Mouse (Mus musculus): ENCODE results near the gene Trmt5. TPM values are rescaled to one million over a fixed set of nuclear protein-coding genes. Genes with fewer than 3 reads are reported as not detected.
A peak's percentile ranks its signal among the peaks of the same experiment; 100 is the strongest.

Gene Trmt5
- total RNA-seq, 2 experiments from 2014 or later: 9.6 to 14.0 TPM

DNA sequence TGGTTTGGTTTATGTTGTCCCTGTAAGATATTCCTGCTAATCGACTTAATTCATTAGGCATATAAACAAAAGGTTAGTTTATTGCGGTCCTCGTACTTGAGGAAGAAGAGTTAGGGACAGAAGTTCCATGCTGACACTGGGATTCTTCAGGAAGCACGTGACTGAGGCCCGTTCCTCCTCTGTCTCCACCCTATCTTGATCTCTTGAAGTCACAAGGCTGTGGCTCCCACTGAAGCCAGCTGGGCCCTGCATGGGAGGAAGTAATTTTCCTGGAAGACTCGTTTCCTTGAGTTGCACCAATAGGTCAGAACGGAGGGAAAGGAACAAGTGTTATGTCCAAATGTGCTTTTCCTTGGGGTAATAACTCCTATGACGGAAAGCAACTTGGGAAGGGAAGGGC lies 1.1 kb upstream of the Trmt5 start:
- intact Hi-C loops (cut with DNase I): loop anchor here (2.0 kb wide), 1 partner anchor 165 kb away; the partner anchor contains the start of gene Mnat1

DNA sequence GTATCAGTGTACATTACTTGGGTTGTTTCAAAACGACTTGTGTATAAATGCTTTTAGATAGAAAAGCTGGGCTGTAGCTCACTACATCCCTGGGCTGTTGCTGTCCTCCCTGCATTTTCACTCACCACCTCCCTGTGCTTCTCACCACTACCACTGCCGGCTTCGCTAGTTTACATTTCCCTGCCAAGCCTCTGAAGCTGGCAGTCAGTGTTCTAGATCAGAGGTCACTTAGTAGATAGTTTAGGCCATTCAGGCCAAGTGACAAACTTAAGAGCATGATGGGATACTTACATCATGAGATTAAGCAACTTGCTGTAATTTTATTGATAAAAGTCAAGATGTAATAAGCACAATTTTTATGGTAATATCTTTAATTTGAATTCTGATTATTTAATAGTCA lies 11.6 kb downstream of the Trmt5 start:
- intact Hi-C loops (cut with DNase I): no loop called here
- no peak for DNase-seq (ENCODE audit: low spot score in 2 of 2)

More for the DNA sequence above, 1.1 kb upstream of the Trmt5 start:
- no peak for DNase-seq (ENCODE audit: low spot score in 2 of 2)

GRCm38 (mm10) chr12:73269933-73270332 lies 16.6 kb downstream of the Trmt5 start:
- intact Hi-C loops (cut with DNase I): no loop called here
- DNase-seq (ENCODE audit: low spot score in 2 of 2): no peak

GRCm38 (mm10) chr12:73269531-73269930 lies 17.0 kb downstream of the Trmt5 start:
- DNase-seq (ENCODE audit: low spot score in 2 of 2): no peak
- intact Hi-C loops (cut with DNase I): no loop called here

DNA sequence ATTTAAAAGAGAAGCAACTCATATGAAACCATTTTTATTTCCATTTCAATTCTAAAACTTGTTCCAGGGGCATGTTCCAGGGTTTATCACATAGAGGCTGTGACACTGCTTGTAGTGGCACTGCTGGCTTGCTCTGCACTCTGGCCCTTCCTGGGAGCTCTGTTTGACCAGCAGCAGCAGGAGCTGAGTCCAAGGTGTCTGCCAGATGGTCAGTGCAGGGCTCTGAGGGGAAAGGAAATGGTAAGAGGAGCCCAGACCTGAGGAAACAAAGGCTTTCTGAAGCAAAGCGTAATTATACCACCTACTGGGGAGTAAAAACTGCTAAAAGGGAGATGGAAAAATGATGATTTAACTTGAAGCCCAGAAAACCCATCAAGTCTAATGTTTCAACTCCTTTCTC lies 18.0 kb downstream of the Trmt5 start:
- intact Hi-C loops (cut with DNase I): no loop called here
- DNase-seq (ENCODE audit: low spot score in 2 of 2): no peak

GRCm38 (mm10) chr12:73266597-73266996 lies 19.9 kb downstream of the Trmt5 start:
- DNase-seq (ENCODE audit: low spot score in 2 of 2): no peak
- intact Hi-C loops (cut with DNase I): no loop called here

DNA sequence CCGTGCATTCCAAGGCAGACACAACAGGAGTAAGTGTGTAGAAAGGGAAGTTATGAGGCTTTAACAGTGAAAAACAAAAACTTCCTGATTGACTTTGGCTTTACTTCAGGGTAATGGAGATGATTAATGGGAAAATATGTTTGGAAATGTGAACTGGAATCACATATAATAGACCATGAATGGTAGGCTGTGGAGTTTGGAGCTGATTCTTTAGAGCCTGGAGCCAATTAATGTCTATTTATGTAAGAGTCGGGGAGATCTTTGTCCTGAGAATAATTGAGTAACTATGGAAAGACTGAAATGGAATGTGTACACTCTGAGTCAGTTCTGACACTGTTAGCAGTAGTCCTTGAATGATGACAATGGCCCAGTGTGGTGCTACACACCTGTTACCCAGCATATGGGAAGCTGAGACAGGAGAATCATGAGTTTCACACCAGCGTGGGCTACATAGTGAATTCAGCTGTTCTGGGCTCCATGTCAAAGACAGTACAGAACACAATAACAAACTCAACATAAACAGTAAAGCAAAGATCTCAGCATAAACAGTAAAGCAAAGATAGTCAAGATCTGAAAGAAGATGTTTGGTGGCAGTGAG lies 21.0 kb downstream of the Trmt5 start:
- intact Hi-C loops (cut with DNase I): no loop called here
- DNase-seq (ENCODE audit: low spot score in 2 of 2): no peak

DNA sequence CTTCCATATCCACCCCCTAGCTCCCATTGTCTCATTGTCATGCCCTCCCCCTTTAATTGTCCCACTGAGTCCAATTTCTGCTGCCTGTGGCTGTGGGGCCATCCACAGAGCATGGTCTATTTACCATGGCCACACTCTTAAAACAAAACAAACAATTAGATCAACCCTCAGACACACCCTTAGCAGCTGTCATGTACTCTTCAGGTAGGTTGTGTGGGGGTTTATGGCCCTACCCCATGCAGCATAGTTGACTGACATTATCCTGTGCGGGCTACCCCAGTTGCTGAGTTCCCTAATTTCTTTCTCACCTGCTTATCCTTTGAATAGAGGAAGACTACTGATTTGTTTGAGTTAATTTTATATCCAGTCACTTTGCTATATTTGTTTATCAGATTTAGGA lies 26.2 kb downstream of the Trmt5 start:
- intact Hi-C loops (cut with DNase I): no loop called here
- no peak for DNase-seq (ENCODE audit: low spot score in 2 of 2)

GRCm38 (mm10) chr12:73259269-73259668 lies 27.2 kb downstream of the Trmt5 start:
- DNase-seq (ENCODE audit: low spot score in 2 of 2): no peak
- intact Hi-C loops (cut with DNase I): no loop called here

GRCm38 (mm10) chr12:73255006-73255405 lies 31.5 kb downstream of the Trmt5 start:
- no peak for DNase-seq (ENCODE audit: low spot score in 2 of 2)
- intact Hi-C loops (cut with DNase I): no loop called here

DNA sequence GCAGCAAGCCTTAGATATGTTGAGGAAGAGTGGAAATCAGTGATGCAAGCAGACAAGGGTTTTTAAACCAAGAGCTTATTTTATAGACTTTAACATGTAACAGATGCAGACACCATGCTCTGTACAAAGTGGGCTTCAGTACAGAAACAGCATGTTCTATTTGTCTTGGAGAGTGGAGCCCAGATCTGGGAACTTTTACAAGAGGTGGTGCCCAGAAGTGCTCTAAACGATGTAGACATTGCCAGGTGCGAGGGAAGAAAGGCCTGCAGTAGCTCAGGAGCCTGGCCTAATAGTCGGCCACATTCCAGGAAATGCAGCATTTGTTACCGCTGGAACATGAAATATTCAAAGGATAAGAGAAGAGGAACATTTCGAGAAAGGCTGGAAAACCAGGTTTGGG lies 40.8 kb downstream of the Trmt5 start:
- no peak for DNase-seq (ENCODE audit: low spot score in 2 of 2)

DNA sequence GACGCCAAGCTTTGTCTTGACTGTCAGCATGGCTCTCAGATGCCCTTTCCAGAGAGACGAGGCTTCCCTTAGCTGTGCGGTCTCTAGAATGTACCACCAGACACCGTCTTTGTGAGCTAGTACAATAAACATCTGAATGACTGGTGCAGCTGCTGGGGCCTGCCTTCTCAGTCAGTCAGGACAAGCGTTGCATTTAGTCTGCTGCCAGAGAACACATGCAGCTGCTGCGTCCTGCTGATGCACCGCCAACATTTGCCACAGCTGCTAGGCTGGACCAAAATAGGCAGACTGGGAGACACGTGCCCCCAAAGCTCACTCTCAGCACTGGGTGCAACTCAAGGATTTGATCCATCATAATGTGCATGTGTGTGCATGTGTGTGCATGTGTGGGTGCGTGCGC lies 44.5 kb downstream of the Trmt5 start:
- intact Hi-C loops (cut with DNase I): no loop called here
- peak; percentile 23 to 52 for DNase-seq (ENCODE audit: low spot score in 2 of 2)

More for the DNA sequence above, 40.8 kb downstream of the Trmt5 start:
- intact Hi-C loops (cut with DNase I): no loop called here

- DNase-seq (ENCODE audit: low spot score in 2 of 2): no peak
- intact Hi-C loops (cut with DNase I): no loop called here
Observed at GRCm38 (mm10) chr12:73232586-73232985, 53.9 kb downstream of the Trmt5 start.

DNA sequence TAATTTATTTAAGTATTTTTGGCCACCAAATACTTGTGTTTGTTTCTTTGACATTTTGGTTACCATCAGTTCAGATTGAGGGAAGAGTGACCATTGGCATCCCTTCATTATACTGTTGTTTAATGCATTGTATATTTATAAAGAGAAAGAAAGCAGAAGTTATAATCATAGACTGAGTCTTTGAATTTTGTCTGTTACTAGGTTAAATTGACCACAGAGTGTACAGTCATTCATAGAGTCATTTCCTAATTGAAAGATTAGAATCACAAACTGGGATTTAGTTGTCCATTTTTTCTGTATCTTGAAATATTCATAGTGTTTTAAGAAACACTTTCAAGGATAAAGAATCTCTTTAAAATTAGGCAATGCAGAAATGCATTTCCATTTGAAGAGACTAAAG lies 55.0 kb downstream of the Trmt5 start:
- no peak for DNase-seq (ENCODE audit: low spot score in 2 of 2)
- intact Hi-C loops (cut with DNase I): no loop called here

- no peak for DNase-seq (ENCODE audit: low spot score in 2 of 2)
- intact Hi-C loops (cut with DNase I): no loop called here
Observed at GRCm38 (mm10) chr12:73230196-73230595, 56.3 kb downstream of the Trmt5 start.

Other genes starting within 250 kb of the Trmt5 start
- under 1 TPM; 0.35 to 0.86 TPM for gene Six1, start 232.8 kb downstream of the Trmt5 start, total RNA-seq (2021)
- gene Six4, start 173.3 kb downstream of the Trmt5 start, total RNA-seq (2021): 1 to 10 TPM; 1.2 to 1.8 TPM
- gene Mnat1, start 163.0 kb downstream of the Trmt5 start, total RNA-seq (2021): 10 to 100 TPM; 21.3 to 22.0 TPM
- gene Slc38a6, start 69 bp upstream of the Trmt5 start, total RNA-seq (2021): 10 to 100 TPM; 10.2 to 21.0 TPM

Data from left cerebral cortex, postnatal 36 days (tissue).